Mouse (Mus musculus) neural tube, embryonic 13.5 days (tissue): Measurements from ENCODE around the gene Marc1. TPM values are rescaled to one million over a fixed set of nuclear protein-coding genes. Genes with fewer than 3 reads are reported as not detected.

ENCODE experiments used
- ATAC-seq: fragments of 200-750 bp; cut with Nextera tagmentation; 2 replicates; pipeline ENCODE4 v1.8.0; 2017; ENCODE audit warnings: low read depth, mild to moderate bottlenecking, moderate TSS enrichment, moderate library complexity
- H3K27ac ChIP-seq: fragments of 300-500 bp; sonication (generic); replicated peaks from 2 replicates; pipeline ENCODE4 v1.5.1; 2015; ENCODE audit warnings: moderate library complexity, mild to moderate bottlenecking, inconsistent platforms
- H3K27me3 ChIP-seq: fragments of 300-500 bp; sonication (generic); 2 replicates; pipeline ENCODE4 v1.6.1; 2015; ENCODE audit warnings: mild to moderate bottlenecking, inconsistent platforms
- H3K36me3 ChIP-seq: fragments of 300-500 bp; sonication (generic); 2 replicates; pipeline ENCODE4 v1.6.1; 2015; ENCODE audit warnings: mild to moderate bottlenecking, inconsistent platforms
- H3K4me1 ChIP-seq: fragments of 300-500 bp; sonication (generic); replicated peaks from 2 replicates; pipeline ENCODE4 v1.6.1; 2015; ENCODE audit warnings: inconsistent platforms
- H3K4me2 ChIP-seq: fragments of 300-500 bp; sonication (generic); 2 replicates; pipeline ENCODE4 v1.6.1; 2015; ENCODE audit warnings: inconsistent platforms, mild to moderate bottlenecking, moderate library complexity
- H3K4me3 ChIP-seq: fragments of 300-500 bp; sonication (generic); 2 replicates; pipeline ENCODE4 v1.5.1; 2015; ENCODE audit warnings: mild to moderate bottlenecking, inconsistent platforms
- H3K9ac ChIP-seq: fragments of 300-500 bp; sonication (generic); 2 replicates; pipeline ENCODE4 v1.6.1; 2015; ENCODE audit warnings: moderate library complexity, mild to moderate bottlenecking, inconsistent platforms
- H3K9me3 ChIP-seq: fragments of 300-500 bp; sonication (generic); 2 replicates; pipeline ENCODE4 v1.6.1; 2016; ENCODE audit warnings: inconsistent platforms
- WGBS: fragments of 180-500 bp; shearing (Covaris S2); methylation state at CpG from one replicate; pipeline ENCODE4 v1.1.7; 2015; 5-methylcytosine and 5-hydroxymethylcytosine counted together
- polyA plus RNA-seq: library from polyadenylated mRNA; unstranded; fragments of >200 nt; fragmentation: Nextera tagmentation; extraction: Ambion mirVana; gene quantifications from 2 replicates; pipeline ENCODE4 v1.2.1, GENCODE M21; 2015

Gene Marc1
- polyA plus RNA-seq, 1 experiment from 2014 or later = not detected

DNA sequence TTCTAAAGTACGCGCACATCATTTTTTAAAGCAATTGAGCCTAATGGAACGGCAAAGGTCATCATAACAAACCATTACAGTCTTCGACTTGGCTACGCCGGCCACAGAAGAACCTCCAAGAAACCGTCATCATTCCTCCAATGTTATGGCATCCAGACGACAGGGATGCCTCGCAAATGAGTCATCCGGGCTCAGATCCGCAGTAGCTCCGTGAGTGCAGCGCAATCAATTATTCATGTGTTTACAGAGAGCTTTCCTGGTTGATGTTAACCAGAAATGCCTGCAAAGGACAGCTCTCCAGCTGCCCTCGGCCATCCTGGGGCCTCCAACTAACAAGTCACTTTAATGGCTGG is 29.0 kb downstream of the Marc1 start:
- Histone ChIP-seq H3K4me3 (no peak overlapping the region), H3K27me3 (no peaks in the 10 kb centered on the region), H3K9me3 (no peaks in the 10 kb centered on the region), H3K4me1 (no peaks in the 10 kb centered on the region), H3K4me2 (no peak overlapping the region), H3K36me3 (no peaks in the 10 kb centered on the region), H3K9ac (no peak overlapping the region), H3K27ac (no peak overlapping the region)
- no peak for ATAC-seq
- 64% methylated on average over 14 of the region's 14 CpGs for WGBS

DNA sequence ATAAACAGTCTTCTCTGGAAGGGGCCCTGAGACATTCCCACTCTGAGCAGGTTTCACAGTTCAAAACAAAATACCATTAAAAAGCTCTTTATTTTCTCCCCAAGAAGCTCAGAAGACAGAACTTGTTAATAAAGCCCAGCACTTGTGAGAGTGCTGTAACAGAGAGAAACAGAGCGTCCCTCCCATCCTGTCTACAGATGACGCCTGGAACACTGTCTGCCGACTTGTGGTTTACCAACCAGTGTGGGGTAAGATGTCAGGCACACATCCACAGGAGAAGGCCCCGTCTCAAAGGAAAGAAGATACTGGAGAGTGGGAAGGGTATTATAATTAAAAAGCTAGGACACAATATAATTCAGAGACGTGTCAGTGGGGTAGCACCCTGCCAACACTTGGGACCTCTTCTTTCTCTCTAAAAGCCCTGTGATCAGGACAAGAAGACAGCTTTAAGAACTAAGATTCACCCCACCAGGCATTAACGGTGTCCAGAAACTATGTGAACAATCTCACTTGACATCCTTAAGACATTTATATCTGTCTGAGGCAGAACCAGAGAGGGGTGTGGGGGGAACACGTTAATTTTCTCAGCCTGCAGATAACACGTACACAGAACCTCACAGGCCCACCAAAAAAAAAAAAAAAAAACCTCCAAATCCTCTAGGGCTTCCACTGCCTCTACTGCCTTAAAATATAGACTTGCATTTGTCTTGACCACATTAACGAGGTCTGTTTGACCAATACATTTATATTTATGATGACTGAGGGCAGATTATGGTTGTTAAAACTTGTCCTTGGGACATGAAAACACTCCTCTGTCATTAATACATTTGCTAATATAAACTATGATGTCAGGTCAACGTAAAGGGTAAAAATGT is 29.6 kb downstream of the Marc1 start:
- WGBS = 75% methylated on average over 10 of the region's 10 CpGs
- Histone ChIP-seq H3K4me3 (no peak overlapping the region), H3K9ac (no peak overlapping the region), H3K4me2 (no peak overlapping the region), H3K27ac (no peak overlapping the region), H3K27me3 (no peaks in the 10 kb centered on the region), H3K36me3 (no peaks in the 10 kb centered on the region), H3K9me3 (no peaks in the 10 kb centered on the region), H3K4me1 (no peaks in the 10 kb centered on the region)
- ATAC-seq = no peak

DNA sequence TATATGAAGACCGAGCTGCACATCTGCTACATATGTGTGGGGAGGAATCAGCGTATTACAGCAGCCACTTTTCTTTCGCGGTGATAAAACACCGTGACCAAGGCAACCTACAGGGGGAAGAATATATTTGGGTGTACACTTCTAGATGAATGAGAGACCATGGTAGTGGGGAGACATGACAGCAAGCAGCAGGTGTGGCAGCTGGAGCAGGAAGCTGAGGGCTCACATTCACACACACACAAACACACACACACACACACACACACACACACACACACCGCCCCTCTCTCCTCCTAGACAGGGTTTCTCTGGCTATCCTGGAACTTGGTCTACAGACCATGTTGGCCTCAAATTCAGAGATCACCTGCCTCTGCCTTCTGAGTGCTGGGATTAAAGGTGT is 33.0 kb downstream of the Marc1 start:
- WGBS = 89% methylated on average over 5 of the region's 6 CpGs

DNA sequence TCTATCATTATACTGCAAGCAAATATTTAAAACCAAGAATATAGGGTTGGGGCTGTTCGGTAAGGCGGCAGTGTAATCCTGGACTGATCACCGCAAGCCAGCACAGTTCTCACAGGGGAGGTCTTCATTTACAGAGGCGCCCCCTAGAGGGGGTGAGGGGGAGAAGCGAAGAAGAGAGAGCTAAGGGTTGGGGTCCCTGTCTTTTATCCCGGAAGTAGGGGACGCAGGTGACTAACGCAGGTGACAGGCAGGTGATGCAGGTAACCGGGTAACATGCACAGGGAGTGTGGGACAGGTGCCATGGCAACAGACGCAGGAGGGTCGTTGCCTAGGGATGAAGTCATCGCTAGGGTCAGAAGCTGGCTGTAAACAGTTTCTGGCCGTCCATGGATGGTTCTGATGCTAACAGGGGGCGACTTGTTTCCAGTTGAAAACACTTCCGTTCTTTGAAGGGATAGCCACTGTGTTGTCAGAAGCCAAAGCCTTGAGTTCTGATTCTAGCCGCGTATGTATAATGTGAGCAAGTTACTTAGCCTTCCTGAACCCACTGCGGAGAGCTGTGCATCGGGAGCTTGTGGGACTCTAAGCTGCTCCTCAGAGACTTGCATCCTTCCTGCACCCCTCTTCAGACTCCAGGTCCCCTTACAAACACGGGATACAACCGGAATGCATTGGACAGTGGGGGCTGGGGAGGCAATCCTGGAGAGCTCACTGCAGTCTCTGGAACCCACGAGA is 33.9 kb downstream of the Marc1 start:
- no peaks in the 10 kb centered on the region for H3K36me3 ChIP-seq
- no peak for ATAC-seq
- H3K9me3 ChIP-seq = no peaks in the 10 kb centered on the region
- H3K27ac ChIP-seq = no peak overlapping the region
- H3K9ac ChIP-seq = no peak overlapping the region
- H3K4me2 ChIP-seq = no peak overlapping the region
- peaks cover 3% of the 10 kb centered on the region; the same call in 1 of the 2 replicates for H3K27me3 ChIP-seq
- no peaks in the 10 kb centered on the region for H3K4me1 ChIP-seq
- H3K4me3 ChIP-seq = no peak overlapping the region
- WGBS = 35% methylated on average over 22 of the region's 22 CpGs

More for the DNA sequence above, 33.0 kb downstream of the Marc1 start:
- Histone ChIP-seq H3K4me2 (no peak overlapping the region), H3K9me3 (no peaks in the 10 kb centered on the region), H3K9ac (no peak overlapping the region), H3K27ac (no peak overlapping the region), H3K4me3 (no peak overlapping the region), H3K4me1 (no peaks in the 10 kb centered on the region), H3K36me3 (no peaks in the 10 kb centered on the region), H3K27me3 (peaks cover 3% of the 10 kb centered on the region; the same call in 1 of the 2 replicates)
- no peak for ATAC-seq

DNA sequence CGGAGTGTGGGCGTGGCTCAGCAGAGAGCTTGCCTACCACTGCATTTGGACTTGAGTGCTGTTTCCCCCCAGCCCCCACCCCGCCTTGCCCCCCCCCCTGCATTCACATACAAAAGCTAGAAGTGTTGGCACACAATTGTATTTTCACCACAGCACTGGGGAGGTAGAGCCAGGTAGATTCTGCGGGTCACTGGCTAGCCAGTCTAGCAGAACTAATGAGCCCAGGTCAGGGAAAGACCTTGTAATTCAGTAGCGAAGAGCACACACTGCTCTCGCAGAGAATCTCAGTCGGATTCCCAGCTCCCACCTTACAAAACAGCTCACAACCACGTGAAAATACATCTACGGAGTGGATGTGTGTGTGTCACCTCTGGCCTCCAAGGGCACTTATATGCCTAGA is 35.8 kb downstream of the Marc1 start:
- ATAC-seq = no peak
- no peaks in the 10 kb centered on the region for H3K36me3 ChIP-seq
- no peak overlapping the region for H3K9ac ChIP-seq
- no peak overlapping the region for H3K4me3 ChIP-seq
- whole genome bisulfite sequencing = 59% methylated on average over 9 of the region's 9 CpGs
- H3K9me3 ChIP-seq = no peaks in the 10 kb centered on the region
- 0 out of 2 replicates have a peak, but pooled peaks cover 3% of the 10 kb centered on the region for H3K4me1 ChIP-seq
- no peak overlapping the region for H3K27ac ChIP-seq
- H3K4me2 ChIP-seq = no peak overlapping the region
- peaks cover 9% of the 10 kb centered on the region; the same call in 1 of the 2 replicates for H3K27me3 ChIP-seq

DNA sequence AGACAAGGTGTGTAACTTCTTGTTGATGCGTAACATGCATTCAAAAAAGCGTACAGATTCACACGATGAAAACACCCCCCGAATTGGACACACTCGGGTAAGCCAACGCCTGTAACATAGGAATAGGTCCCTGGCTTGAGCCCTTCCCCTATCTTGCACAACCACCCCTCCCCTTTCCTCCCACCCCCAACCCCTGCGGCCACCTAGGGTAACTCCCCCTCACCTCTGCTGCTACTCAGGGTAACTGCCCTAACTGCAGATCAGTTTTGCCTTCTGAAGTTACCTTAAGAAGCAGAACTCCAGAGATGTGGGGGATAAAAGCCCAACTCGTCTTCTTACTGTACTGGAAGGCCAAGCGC is 39.2 kb downstream of the Marc1 start:
- no peaks in the 10 kb centered on the region for H3K36me3 ChIP-seq
- no peak overlapping the region for H3K27ac ChIP-seq
- WGBS = 13% methylated on average over 9 of the region's 9 CpGs
- H3K27me3 ChIP-seq = peaks cover 9% of the 10 kb centered on the region; the same call in 1 of the 2 replicates
- H3K9ac ChIP-seq = no peak overlapping the region
- H3K4me1 ChIP-seq = 0 out of 2 replicates have a peak, but pooled peaks cover 3% of the 10 kb centered on the region
- H3K4me3 ChIP-seq = no peak overlapping the region
- H3K9me3 ChIP-seq = no peaks in the 10 kb centered on the region
- peak overlapping the region; percentile 22; the same call in 1 of the 2 replicates for H3K4me2 ChIP-seq
- no peak for ATAC-seq

DNA sequence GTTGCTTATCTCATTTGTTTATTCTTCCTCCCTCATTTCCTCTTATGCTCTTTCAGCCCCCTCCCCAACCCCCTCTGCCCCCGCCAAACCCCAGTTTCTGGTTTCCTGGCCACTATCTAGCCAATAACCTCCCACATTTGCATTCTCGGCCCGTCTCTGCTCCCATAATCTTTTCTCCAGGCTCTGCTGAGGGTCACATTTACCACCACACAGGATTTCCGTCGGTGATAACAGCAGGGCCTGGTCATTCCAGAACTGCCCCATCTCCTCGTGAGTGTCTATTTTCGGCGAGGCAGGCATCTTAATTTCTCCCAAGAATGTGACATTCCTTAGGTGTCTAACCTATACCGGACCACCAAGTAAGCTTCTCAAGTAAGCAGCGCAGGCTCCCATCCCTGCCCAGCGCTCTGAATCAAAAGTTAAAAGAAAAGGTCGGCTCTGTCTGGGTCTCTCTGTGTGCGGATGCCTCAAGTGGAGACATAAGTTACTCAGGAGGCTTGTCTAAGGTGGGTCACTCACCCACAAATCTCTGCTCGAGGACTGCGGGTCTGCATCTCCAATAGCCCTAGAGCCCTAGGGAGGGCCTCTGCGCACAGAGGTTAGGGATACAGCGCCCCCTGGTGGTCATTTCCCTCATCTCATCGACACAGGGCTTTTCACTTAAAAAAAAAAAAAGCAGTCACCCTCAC is 39.8 kb downstream of the Marc1 start:
- ATAC-seq = peak; percentile 43; the same call in 1 of the 2 replicates
- Histone ChIP-seq H3K9me3 (no peaks in the 10 kb centered on the region), H3K36me3 (no peaks in the 10 kb centered on the region), H3K27ac (no peak overlapping the region), H3K4me3 (no peak overlapping the region), H3K4me1 (0 out of 2 replicates have a peak, but pooled peaks cover 3% of the 10 kb centered on the region), H3K9ac (no peak overlapping the region), H3K27me3 (peaks cover 9% of the 10 kb centered on the region; the same call in 1 of the 2 replicates), H3K4me2 (peak overlapping the region; percentile 22; the same call in 1 of the 2 replicates)
- 29% methylated on average over 18 of the region's 18 CpGs for WGBS

DNA sequence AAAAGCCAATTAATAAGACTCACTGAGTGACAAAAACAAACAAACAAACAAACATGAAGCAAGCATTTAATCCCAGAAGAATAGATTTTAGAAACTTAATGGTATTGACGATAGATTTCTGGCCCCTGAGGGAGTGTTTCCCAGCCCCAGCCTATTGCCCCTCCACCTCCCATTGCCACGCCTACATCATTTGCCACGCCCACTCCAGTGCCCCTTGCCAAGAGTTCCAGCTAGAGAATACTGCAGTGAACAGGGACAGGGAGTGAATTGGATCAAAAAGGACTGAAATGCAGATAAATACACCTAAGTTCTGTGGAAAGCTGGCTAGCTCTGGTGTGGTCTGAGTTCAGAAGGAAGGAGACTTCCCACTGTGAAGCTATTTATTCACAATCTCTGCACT is 47.2 kb downstream of the Marc1 start:
- Histone ChIP-seq H3K4me3 (no peak overlapping the region), H3K9ac (no peak overlapping the region), H3K27me3 (no peaks in the 10 kb centered on the region), H3K4me1 (no peaks in the 10 kb centered on the region), H3K36me3 (no peaks in the 10 kb centered on the region), H3K4me2 (no peak overlapping the region), H3K9me3 (no peaks in the 10 kb centered on the region), H3K27ac (no peak overlapping the region)
- whole genome bisulfite sequencing = 40% methylated on average over 3 of the region's 3 CpGs
- ATAC-seq = no peak

DNA sequence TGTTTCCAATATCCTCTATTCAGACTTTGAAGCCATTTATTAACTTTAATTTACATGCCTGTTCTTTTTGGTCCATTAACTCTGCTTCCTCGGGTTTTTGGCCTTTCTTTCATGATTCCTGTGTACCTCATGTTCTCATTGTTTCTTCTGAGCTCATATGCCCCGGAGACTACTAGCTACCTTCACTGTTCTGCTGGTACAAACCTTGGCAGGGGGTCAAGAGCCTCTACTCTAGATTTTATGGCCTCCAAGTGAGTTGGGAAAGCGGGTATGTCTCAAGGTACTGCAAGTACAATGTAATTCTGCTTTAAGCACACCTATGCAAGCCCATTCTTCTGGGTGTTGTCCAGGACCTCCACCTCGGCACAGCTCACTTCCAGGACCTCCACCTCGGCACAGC is 48.2 kb downstream of the Marc1 start:
- H3K9ac ChIP-seq = no peak overlapping the region
- no peak overlapping the region for H3K27ac ChIP-seq
- H3K4me2 ChIP-seq = no peak overlapping the region
- H3K4me3 ChIP-seq = no peak overlapping the region
- no peaks in the 10 kb centered on the region for H3K27me3 ChIP-seq
- ATAC-seq = no peak
- no peaks in the 10 kb centered on the region for H3K4me1 ChIP-seq
- H3K9me3 ChIP-seq = no peaks in the 10 kb centered on the region
- 37% methylated on average over 5 of the region's 5 CpGs for WGBS
- no peaks in the 10 kb centered on the region for H3K36me3 ChIP-seq

DNA sequence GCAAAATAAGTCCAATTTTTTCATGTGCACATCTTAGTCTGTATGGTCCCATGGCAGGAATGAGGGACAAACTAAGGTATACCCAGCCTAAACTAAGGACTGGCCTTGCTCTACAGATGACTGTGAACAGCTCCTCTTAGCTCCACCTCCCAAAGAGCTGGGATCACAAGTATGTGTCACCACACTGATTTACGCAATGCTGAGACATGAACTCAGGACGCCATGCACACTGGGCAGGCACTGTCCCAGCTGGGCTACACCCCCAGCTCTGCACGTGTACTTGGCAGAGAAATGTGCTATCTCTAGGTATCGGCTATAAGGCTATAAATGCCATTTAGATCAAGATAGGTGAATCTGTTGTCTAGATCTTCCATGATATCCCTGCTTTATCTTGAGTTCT is 49.1 kb downstream of the Marc1 start:
- Histone ChIP-seq H3K27me3 (no peaks in the 10 kb centered on the region), H3K4me1 (no peaks in the 10 kb centered on the region), H3K4me2 (no peak overlapping the region), H3K27ac (no peak overlapping the region), H3K9me3 (no peaks in the 10 kb centered on the region), H3K4me3 (no peak overlapping the region), H3K9ac (no peak overlapping the region), H3K36me3 (no peaks in the 10 kb centered on the region)
- ATAC-seq = no peak
- WGBS = 77% methylated on average over 4 of the region's 4 CpGs

DNA sequence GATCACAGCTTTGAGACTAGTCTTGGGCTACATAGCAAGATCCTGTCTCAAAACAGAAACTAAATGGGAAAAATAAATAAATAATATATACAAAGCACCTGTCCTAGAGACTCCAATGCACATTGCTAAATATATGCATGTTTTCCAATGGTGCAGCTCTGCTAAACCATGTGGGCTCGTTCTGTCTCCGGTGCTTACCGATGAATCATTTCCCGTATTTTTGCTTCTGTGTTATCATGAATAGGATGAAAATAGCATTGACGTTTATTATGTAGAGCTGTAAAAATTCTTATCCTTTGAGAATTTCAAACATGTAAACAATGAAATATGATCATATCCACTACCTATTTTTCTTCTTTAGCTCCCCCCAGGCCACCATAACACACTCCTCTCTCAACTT is 58.4 kb downstream of the Marc1 start:
- Histone ChIP-seq H3K4me1 (peaks cover 13% of the 10 kb centered on the region), H3K27ac (no peak overlapping the region), H3K27me3 (no peaks in the 10 kb centered on the region), H3K36me3 (no peaks in the 10 kb centered on the region), H3K4me2 (no peak overlapping the region), H3K9ac (no peak overlapping the region), H3K4me3 (no peak overlapping the region), H3K9me3 (no peaks in the 10 kb centered on the region)
- no peak for ATAC-seq
- 85% methylated on average over 5 of the region's 5 CpGs for WGBS

DNA sequence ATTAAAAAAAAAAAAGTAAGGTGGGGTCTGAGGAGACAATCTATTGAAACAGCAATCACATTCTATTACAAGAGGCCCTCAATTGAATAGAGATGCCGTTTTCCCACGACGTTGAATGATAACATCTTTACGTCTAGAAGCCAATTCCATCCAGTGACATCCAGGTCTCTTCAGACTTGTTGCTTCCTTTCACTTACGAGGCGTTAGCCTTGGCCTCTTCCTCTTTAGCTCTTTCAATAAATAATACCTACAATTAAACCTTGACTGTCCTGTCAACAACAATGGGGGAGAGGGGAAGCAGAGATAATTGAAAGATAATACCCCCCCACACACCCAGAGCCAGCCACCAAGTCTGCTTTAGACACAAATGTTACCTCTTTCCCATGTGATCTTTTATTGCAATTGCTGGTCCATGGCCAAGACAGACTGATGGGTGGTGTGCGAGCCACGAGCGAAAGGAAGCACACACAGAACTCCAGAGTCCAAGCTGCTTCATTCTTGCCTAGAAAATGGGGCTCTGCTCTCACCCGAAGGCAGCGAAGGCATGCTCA is 60.9 kb downstream of the Marc1 start:
- no peak for ATAC-seq

More for the DNA sequence above, 60.9 kb downstream of the Marc1 start:
- H3K27me3 ChIP-seq = 0 out of 2 replicates have a peak, but pooled peaks cover 3% of the 10 kb centered on the region
- no peaks in the 10 kb centered on the region for H3K36me3 ChIP-seq
- H3K27ac ChIP-seq = no peak overlapping the region
- H3K4me1 ChIP-seq = peaks cover 5% of the 10 kb centered on the region
- H3K4me3 ChIP-seq = no peak overlapping the region
- 84% methylated on average over 11 of the region's 11 CpGs for WGBS
- no peak overlapping the region for H3K4me2 ChIP-seq
- no peak overlapping the region for H3K9ac ChIP-seq
- H3K9me3 ChIP-seq = no peaks in the 10 kb centered on the region
